Mouse (Mus musculus): ENCODE results near the gene Opcml. TPM values are rescaled to one million over a fixed set of nuclear protein-coding genes. Genes with fewer than 3 reads are reported as not detected.

Opcml gene
- polyA plus RNA-seq (2017; shearing (Covaris generic)): 0.40 TPM

DNA sequence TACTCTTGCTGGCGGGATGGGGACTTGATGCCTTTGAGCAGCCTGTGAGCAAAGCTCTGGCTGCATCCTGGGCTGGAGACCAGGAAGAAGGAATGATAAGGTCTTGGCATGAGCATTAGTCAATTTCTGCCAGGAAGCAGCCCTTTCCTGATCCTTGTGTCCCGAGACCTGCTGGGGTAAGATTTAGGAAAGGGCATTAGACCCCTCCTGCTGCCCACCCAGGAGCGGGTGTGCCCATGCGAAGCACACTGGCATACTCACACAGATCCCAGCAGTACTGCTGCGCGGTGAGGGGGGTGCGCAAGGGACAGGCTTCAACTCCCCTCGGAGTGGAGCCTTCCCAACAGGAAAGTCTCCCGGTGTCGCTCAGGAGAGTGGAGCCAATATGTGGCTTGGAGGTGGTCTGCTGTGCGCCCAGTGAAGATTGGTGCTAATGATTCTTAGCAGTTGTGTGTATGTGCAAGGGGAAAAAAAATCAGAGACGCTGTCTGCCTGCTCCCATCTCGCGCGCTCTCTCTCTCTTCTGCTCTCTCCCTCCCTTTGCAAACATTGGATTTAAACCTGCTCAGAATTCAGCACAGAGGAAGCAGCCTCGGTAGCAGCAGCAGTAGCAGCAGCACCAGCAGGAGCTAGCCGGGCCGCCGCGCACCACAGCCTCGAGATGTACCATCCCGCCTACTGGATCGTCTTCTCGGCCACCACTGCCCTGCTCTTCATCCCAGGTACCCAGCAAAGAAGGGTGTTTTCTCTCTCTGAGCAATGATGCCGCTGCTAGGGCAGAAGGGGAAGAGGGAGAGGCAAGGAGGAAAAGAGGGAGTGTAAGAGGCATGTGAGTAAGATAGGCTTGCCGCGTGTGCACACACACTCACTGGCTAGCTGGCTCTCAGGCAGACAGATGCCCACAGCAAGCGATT, at the start of gene Opcml:
Gene Opcml, plus strand, starts transcription at position 51 of the 914 bp plus-strand sequence.

All from inflammation-experienced regulatory T-cells, adult 16 weeks (primary cell).